Comparison of ENCODE assay signal across 8 mouse cellular contexts in the genomic region with DNA sequence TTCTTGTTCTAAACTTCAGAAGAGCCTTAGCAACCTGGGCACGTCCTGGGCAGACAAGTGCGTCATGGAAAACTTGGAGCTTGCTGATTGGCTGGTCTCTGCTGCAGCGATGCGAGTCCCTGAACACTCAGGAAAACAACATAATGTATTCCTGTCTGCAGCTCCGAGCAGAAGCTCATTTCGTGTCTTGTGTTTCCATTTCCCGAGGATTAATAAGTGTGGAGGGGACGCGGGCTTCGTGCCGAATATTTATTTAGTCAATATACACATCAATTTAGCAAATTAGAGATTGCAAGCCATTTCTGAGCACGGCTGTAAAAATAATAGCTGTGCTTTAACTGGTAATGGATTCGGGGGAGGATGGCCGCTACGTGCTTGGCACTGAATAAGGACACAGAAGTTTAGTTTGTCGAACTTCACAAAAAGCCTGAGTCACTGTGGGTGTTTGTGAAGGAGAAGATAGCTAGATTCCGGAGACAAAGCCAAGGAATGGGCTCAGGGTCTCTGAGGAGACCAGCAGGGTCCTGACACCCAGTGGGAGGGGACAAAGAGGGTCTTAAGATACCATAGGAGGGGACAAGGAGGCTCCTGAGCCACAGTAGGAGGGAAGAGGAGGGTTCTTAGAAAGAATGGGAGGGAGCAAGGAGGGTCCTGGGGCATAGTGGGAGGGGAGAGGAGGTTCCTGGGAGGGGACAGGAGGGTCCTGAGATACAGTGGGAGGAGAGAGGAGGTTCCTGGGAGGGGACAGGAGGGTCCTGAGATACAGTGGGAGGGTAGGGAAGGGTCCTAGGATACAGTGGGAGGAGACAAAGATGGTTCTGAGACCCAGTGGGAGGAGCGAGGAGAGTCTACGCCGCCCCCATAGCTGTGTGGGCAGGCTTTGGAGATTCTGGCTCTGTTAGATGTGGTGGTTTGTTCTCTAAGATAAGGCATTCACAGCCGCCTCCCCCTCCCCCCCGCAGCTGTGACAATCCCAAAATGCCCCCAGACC. TPM values are rescaled to one million over a fixed set of nuclear protein-coding genes. Genes with fewer than 3 reads are reported as not detected.
DNase-seq lines count a peak whose midpoint lies in the region; ATAC-seq and TF ChIP-seq lines count a peak whose summit lies in the region.

No protein-coding gene starts in this region.

- TF ChIP-seq POLR2A in brain, embryonic 14.5 days (IDR thresholded peaks at IDR 0.05; ENCODE audit: borderline replicate concordance, extremely low read depth, insufficient read depth, insufficient read length, poor library complexity, severe bottlenecking), result no peak

- ATAC-seq in inflammation-experienced regulatory T-cells, adult 6 months, result peak; percentile 89

- no peak for TF ChIP-seq CTCF in brain, embryonic 14.5 days (IDR thresholded peaks at IDR 0.05; ENCODE audit: borderline replicate concordance, extremely low read depth, insufficient read depth, insufficient read length)

- peak; percentile 76 for DNase-seq in T-cell, adult 2 months (ENCODE audit: low spot score)
- DNase-seq in brain, embryonic 14.5 days (ENCODE audit: low read depth), result peak; percentile 97
- DNase-seq in frontal cortex, postnatal 14 days (ENCODE audit: low spot score in 2 of 2), result peak; percentile 69 to 79
- DNase-seq in left cerebral cortex, adult 18-20 months (ENCODE audit: low spot score in 2 of 2), result peak; percentile 67 to 82
- peak; percentile 67 for DNase-seq in lung, postnatal 25 days (ENCODE audit: low spot score)
- peak; percentile 64 for DNase-seq in right cerebral cortex, postnatal 14 days
- DNase-seq in urinary bladder, adult 2 months (ENCODE audit: low spot score), result no peak

RNA-seq across cellular contexts. Expression of a gene that starts 21.0 kb away (rescaled TPM):
- not detected in 2 replicates for polyA plus RNA-seq in brain, embryonic 14.5 days (2012; rRNA removed)
- not detected for polyA plus RNA-seq in inflammation-experienced regulatory T-cells, adult 6 months (2017; shearing (Covaris generic))
- not detected for total RNA-seq in left cerebral cortex, adult 18-20 months (2021)
- polyA plus RNA-seq in urinary bladder, adult 2 months (2012; rRNA removed), result 5.4 and 5.9 TPM in 2 replicates

RNA-seq across cellular contexts. Expression of a gene that starts 44.9 kb away (rescaled TPM):
- polyA plus RNA-seq in brain, embryonic 14.5 days (2012; rRNA removed), result 0.18 and 0.40 TPM in 2 replicates
- 100 to 1,000 TPM in 2 of 3 experiments, 10 to 100 TPM in 1; 72.5 to 144 (median 103) TPM for polyA plus RNA-seq in inflammation-experienced regulatory T-cells, adult 6 months (2017; shearing (Covaris generic))
- not detected for total RNA-seq in left cerebral cortex, adult 18-20 months (2021)
- 11.3 and 15.7 TPM in 2 replicates for polyA plus RNA-seq in urinary bladder, adult 2 months (2012; rRNA removed)

RNA-seq across cellular contexts. Expression of a gene that starts 54.5 kb away (rescaled TPM):
- polyA plus RNA-seq in brain, embryonic 14.5 days (2012; rRNA removed), result not detected in 2 replicates
- polyA plus RNA-seq in inflammation-experienced regulatory T-cells, adult 6 months (2017; shearing (Covaris generic)), result not detected
- not detected for total RNA-seq in left cerebral cortex, adult 18-20 months (2021)
- polyA plus RNA-seq in urinary bladder, adult 2 months (2012; rRNA removed), result not detected in 2 replicates
